Mouse (Mus musculus) limb, embryonic 14.5 days (tissue): ENCODE results near the gene Raver1. TPM values are rescaled to one million over a fixed set of nuclear protein-coding genes. Genes with fewer than 3 reads are reported as not detected.

Experiments
- ATAC-seq: fragments of 200-750 bp; cut with Nextera tagmentation; 2 replicates; pipeline ENCODE4 v1.8.0; 2017; ENCODE audit warnings: low read depth, moderate number of reproducible peaks, moderate TSS enrichment; ENCODE audit not compliant: low FRiP score
- DNase-seq: peaks from one replicate; pipeline ENCODE4 v3.0.0-alpha.2; 2015; ENCODE audit warnings: low spot score
- H3K27ac ChIP-seq: fragments of 300-500 bp; sonication (generic); replicated peaks from 2 replicates; pipeline ENCODE4 v1.5.1; 2014; ENCODE audit warnings: low read depth, mild to moderate bottlenecking, low read length, moderate library complexity, mixed read lengths
- H3K27me3 ChIP-seq: fragments of 300-500 bp; sonication (generic); 2 replicates; pipeline ENCODE4 v1.6.1; 2014; ENCODE audit warnings: low read length, mixed read lengths; ENCODE audit not compliant: control insufficient read depth, insufficient read depth
- H3K36me3 ChIP-seq: fragments of 300-500 bp; sonication (generic); 2 replicates; pipeline ENCODE4 v1.6.1; 2014; ENCODE audit warnings: mild to moderate bottlenecking, low read length, moderate library complexity, mixed read lengths; ENCODE audit not compliant: control insufficient read depth, insufficient read depth
- H3K4me1 ChIP-seq: fragments of 300-500 bp; sonication (generic); 2 replicates; pipeline ENCODE4 v1.6.1; 2014; ENCODE audit warnings: antibody characterized with exemption, low read length, mixed read lengths; ENCODE audit not compliant: control insufficient read depth, insufficient read depth
- H3K4me2 ChIP-seq: fragments of 300-500 bp; sonication (generic); replicated peaks from 2 replicates; pipeline ENCODE4 v1.6.1; 2014; ENCODE audit warnings: low read depth, mild to moderate bottlenecking, low read length, moderate library complexity; ENCODE audit not compliant: severe bottlenecking
- H3K4me3 ChIP-seq: fragments of 300-500 bp; sonication (generic); replicated peaks from 2 replicates; pipeline ENCODE4 v1.5.1; 2014; ENCODE audit warnings: low read length
- H3K9ac ChIP-seq: fragments of 300-500 bp; sonication (generic); 2 replicates; pipeline ENCODE4 v1.6.1; 2014; ENCODE audit warnings: mild to moderate bottlenecking, low read depth, low read length, moderate library complexity; ENCODE audit not compliant: severe bottlenecking
- H3K9me3 ChIP-seq: fragments of 300-500 bp; sonication (generic); 2 replicates; pipeline ENCODE4 v1.6.1; 2016; ENCODE audit warnings: low read length; ENCODE audit not compliant: control insufficient read depth
- POLR2A ChIP-seq: fragments of 200-500 bp; IDR thresholded peaks from 2 replicates; pipeline ENCODE4 v1.8.0; 2012; ENCODE audit warnings: inconsistent platforms, mild to moderate bottlenecking, moderate library complexity, borderline replicate concordance; ENCODE audit not compliant: insufficient read depth, insufficient read length; ENCODE audit errors: extremely low read depth
- WGBS: fragments of 180-500 bp; shearing (Covaris S2); extraction: QIAGEN DNeasy Blood & Tissue Kit; methylation state at CpG from one replicate; pipeline ENCODE4 v1.1.7; 2014; 5-methylcytosine and 5-hydroxymethylcytosine counted together
- polyA plus RNA-seq, 2 experiments: library from polyadenylated mRNA; depleted of rRNA in 1 of 2; stranded (reverse) in 1 of 2; unstranded in 1 of 2; fragments of >200 nt; fragmentation: Nextera tagmentation in 1 of 2; extraction: Ambion mirVana in 1 of 2; gene quantifications; 2 replicates each; pipeline versions ENCODE4 v1.2.1 to v1.2.3; 2012 to 2014

Raver1 gene
- polyA plus RNA-seq, 2 experiments = 76.3 to 94.0 TPM

- Histone ChIP-seq H3K27me3 (peaks cover 59% of the 10 kb centered on the region), H3K9ac (no peak overlapping the region), H3K36me3 (no peaks in the 10 kb centered on the region), H3K4me2 (peak overlapping the region; percentile 92), H3K4me3 (peak overlapping the region; percentile 49), H3K27ac (no peak overlapping the region), H3K4me1 (peaks cover 25% of the 10 kb centered on the region), H3K9me3 (no peaks in the 10 kb centered on the region)
- ATAC-seq = peak; percentile 72
- WGBS = under 1% methylated on average over 13 of the region's 13 CpGs
- no peak for TF ChIP-seq POLR2A
- peak; percentile 93 for DNase-seq
These were observed 61.0 kb downstream of the Raver1 start for GRCm38 (mm10) chr9:21030781-21031250.

DNA sequence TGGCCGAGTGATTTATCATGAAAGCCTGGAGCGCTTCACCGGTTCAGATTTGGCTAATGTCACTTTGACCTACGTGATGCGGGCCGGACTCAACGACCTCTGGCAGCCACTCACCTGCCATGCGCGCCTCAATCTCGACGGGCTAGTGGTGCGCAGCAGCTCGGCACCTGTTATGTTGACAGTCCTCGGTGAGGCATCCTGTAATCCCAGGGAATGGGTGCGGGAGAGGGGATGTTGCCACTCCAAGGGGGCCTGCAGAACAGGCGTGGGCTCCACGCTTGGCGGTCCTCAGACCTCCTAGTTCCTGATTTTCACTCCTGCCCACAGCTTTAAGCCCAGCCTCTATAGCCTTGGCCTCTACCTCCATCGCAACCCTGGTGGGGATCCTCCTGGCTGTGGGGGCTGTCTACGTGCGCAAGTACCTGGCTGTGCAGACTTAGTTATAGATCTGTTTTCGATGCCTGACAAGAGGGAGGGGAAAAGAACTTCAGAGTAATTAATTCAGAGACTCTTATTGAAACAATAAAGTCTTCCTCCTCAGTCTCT is 61.7 kb downstream of the Raver1 start:
- H3K36me3 ChIP-seq = no peaks in the 10 kb centered on the region
- no peak for DNase-seq
- H3K9ac ChIP-seq = no peak overlapping the region
- no peak for TF ChIP-seq POLR2A
- peak overlapping the region; percentile 92 for H3K4me2 ChIP-seq
- peaks cover 25% of the 10 kb centered on the region for H3K4me1 ChIP-seq
- 21% methylated on average over 22 of the region's 22 CpGs for WGBS
- H3K27ac ChIP-seq = no peak overlapping the region
- H3K9me3 ChIP-seq = no peaks in the 10 kb centered on the region
- peaks cover 52% of the 10 kb centered on the region for H3K27me3 ChIP-seq
- ATAC-seq = no peak
- peak overlapping the region; percentile 49 for H3K4me3 ChIP-seq

DNA sequence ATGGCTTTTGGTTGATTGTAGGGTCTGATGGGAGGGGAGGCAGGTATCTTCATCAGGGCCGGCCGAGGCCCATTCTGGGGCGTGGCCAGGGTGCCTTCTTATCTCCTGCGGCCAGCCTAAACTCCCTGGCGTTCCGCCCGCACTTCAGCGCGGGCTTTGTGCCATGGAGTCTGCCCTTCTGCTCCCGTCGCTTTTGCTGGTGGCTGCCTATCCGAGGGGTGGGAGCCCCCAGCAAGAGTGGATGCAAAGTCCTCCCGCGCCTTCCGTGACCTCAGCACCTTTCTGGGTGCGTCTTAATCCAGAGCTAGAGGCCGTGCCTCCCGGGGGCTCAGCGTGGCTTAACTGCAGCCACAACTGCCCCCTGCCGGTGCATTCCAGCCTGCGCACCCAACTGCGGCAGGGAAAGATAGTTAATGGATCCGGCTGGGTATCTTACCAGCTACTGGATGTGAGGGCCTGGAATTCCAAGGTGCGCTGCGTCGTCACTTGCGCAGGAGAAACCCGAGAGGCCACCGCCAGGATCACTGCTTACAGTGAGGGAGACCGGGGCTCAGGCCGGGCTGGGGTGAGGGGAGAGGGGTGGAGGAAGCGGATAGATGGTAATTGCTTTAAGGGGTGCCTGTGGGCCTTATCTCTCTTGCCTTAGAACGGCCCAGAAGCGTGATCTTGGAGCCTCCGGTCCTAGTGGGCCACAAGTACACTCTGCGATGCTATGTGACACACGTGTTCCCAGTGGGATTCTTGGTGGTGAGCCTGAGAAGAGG is 62.3 kb downstream of the Raver1 start, which contains the start of gene Icam4:
Gene Icam4 (plus strand): TSS at position 83 of the 764 bp plus-strand sequence.
- peak within 1 kb of the TSS; percentile 9; the same call in 1 of the 2 replicates for H3K9ac ChIP-seq
- peaks cover 25% of the 10 kb centered on the region for H3K4me1 ChIP-seq
- 3% methylated on average over 36 of the region's 37 CpGs for WGBS
- no peaks in the 10 kb centered on the region for H3K9me3 ChIP-seq
- no peak within 1 kb of the TSS for H3K27ac ChIP-seq
- peaks cover 46% of the 10 kb centered on the region for H3K27me3 ChIP-seq
- no peak for TF ChIP-seq POLR2A
- peak within 1 kb of the TSS; percentile 92 for H3K4me2 ChIP-seq
- H3K36me3 ChIP-seq = no peaks in the 10 kb centered on the region
- peak within 1 kb of the TSS; percentile 49 for H3K4me3 ChIP-seq
- peak; percentile 58 for DNase-seq
- no peak for ATAC-seq

DNA sequence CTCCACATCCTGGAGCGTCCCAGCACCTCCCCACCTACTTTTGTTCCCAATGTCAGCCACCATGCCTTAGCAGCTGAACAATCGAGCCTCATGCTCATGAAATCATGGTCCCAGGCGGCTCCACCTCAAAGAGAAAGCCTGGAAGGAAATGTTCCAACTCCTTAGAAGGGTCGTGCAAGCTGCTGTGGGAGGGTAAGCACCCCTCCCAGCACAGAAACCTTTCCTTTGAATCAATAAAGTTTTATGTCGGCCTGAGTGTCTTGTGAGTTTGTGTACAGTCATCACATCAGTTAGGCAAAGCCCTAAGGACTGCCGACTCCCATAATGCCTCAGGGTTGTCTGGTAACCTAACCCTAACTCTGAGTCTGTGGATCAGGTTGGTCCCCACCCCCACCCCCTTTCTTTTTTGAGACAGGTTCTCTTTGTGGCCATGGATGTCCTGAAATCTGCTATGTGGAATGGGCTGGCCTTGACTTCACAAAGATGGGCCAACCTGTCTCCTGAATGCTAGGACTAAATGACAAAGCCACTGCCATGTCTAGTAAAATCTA is 63.2 kb downstream of the Raver1 start:
- no peak for ATAC-seq
- H3K4me2 ChIP-seq = no peak overlapping the region
- 68% methylated on average over 6 of the region's 6 CpGs for WGBS
- H3K4me1 ChIP-seq = peaks cover 25% of the 10 kb centered on the region
- no peaks in the 10 kb centered on the region for H3K9me3 ChIP-seq
- no peak overlapping the region for H3K4me3 ChIP-seq
- H3K9ac ChIP-seq = no peak overlapping the region
- no peak for DNase-seq
- H3K27ac ChIP-seq = no peak overlapping the region
- no peaks in the 10 kb centered on the region for H3K36me3 ChIP-seq
- H3K27me3 ChIP-seq = peaks cover 37% of the 10 kb centered on the region
- no peak for TF ChIP-seq POLR2A

DNA sequence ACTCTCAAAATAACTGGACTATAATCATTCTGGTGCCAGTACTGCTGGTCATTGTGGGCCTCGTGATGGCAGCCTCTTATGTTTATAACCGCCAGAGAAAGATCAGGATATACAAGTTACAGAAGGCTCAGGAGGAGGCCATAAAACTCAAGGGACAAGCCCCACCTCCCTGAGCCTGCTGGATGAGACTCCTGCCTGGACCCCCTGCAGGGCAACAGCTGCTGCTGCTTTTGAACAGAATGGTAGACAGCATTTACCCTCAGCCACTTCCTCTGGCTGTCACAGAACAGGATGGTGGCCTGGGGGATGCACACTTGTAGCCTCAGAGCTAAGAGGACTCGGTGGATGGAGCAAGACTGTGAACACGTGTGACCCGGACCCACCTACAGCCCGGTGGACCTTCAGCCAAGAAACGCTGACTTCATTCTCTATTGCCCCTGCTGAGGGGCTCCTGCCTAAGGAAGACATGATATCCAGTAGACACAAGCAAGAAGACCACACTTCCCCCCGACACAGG is 64.0 kb downstream of the Raver1 start:
- Histone ChIP-seq H3K27me3 (peaks cover 29% of the 10 kb centered on the region), H3K27ac (no peak overlapping the region), H3K9ac (no peak overlapping the region), H3K36me3 (no peaks in the 10 kb centered on the region), H3K9me3 (no peaks in the 10 kb centered on the region), H3K4me3 (no peak overlapping the region), H3K4me1 (peaks cover 21% of the 10 kb centered on the region), H3K4me2 (no peak overlapping the region)
- 40% methylated on average over 8 of the region's 8 CpGs for WGBS
- ATAC-seq (no peak), DNase-seq (no peak)
- TF ChIP-seq POLR2A = no peak
